Mouse (Mus musculus) common myeloid progenitor, adult 5-6 weeks (primary cell): ENCODE measurements around the gene Olfr1080. TPM values are rescaled to one million over a fixed set of nuclear protein-coding genes. Genes with fewer than 3 reads are reported as not detected.
"Not testable (repeated sequence)": the region's sequence is repeated elsewhere in the genome, so short reads cannot be mapped to it uniquely, and the experiment has no call there.

Experiments
- ATAC-seq: replicated peaks from 2 replicates; pipeline ENCODE4 v1.8.0; 2016; ENCODE audit warnings: low read depth, mild to moderate bottlenecking, moderate TSS enrichment, inconsistent platforms; ENCODE audit not compliant: poor library complexity, severe bottlenecking
- total RNA-seq: library from RNA; stranded (forward); fragments of 200-1000, 187-1606 nt; gene quantifications from 2 replicates; pipeline ENCODE4 v1.2.3, GENCODE M21; 2017

Olfr1080 gene
- not detected in 2 replicates for total RNA-seq

DNA sequence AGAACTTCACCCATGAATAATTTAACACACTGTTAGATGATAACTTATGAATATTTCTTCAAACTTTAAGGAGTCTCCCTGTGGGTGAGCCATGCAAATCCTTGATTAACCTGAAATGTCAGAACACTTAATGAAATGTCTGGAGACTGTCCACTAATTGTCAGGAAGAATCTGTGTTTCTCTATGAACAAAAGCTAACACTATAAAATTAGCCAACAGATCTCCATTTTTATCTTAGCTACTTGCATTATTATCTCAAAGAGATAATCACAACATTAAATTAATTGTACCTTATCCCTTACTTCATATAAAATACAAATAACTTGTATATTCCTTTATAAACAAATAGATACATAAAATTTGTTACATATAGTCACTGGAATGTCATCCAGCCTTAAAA is at the start of gene Olfr1080:
Olfr1080 (minus strand) TSS at position 101 of the 400 bp plus-strand sequence.
- not testable (repeated sequence) for ATAC-seq

DNA sequence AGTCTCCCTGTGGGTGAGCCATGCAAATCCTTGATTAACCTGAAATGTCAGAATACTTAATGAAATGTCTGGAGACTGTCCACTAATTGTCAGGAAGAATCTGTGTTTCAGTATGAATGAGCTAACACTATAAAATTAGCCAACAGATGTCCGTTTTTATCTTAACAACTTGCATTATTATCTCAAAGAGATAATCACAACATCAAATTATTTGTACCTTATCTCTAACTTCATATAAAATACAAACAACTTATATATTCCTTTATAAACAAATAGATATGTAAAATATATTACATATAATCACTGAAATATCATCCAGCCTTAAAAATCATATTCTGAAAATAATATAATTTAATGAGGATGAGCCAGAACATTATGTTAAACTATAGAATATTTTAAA is 40.8 kb upstream of the Olfr1080 start, which contains the start of gene Olfr1082:
Olfr1082 (minus strand) TSS at position 101 of the 400 bp plus-strand sequence.
- ATAC-seq, result not testable (repeated sequence)

DNA sequence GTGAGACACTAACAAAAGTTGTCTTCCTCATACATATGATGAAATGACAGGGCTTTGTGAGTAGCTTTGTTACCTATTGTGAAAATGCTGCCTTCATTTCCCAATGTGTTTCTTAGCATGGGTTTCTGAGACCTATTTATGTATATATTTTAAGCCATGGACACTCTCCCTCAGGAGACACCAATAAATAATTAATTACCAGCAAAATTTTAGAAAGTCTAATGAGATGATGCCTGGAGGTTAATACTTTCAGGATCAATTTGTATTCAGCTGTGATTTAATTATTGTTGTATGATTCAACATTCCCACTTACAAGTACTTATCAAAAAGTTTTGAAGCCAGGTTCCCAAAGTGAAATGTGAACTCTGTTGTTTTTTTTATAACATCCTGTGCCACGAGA is 15.7 kb downstream of the Olfr1080 start, which contains the start of gene Olfr1079:
Olfr1079 (minus strand) TSS at position 101 of the 400 bp plus-strand sequence.
- no peak for ATAC-seq

DNA sequence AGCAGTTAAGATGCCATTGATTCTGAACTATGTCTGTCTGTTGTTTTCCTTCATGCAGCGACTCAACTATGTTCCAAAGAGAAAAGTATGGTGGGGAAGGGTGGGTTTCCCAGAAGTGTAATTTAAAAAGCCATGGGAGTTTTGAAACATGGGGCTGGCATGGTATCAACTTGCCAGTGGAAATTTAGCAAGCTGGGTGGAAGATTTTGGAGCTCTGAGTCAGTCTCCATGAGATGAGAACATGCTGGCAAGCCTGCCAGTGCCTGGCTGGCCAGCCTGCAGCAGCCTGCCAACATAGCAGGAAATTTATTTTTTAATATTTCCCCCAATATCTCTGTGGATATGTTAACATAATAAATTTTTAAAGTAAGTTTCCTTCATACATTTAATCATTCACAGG is 27.0 kb downstream of the Olfr1080 start:
- ATAC-seq, result no peak

DNA sequence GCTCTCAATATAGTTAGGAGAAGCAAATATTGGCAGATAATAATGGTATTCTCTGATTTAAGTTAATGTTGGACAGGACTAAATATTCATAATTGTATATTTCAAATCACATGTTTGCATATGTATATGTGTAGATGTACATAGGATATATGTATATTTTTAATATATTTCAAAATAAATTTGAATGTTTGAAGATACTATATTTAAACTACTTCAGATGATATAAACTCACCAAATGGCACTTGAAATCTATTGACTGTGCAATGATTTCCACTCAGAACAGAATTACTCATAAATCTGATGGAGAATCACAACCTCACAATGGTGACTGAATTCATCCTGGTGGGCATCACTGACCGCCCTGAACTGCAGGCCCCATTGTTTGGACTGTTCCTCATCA is 49.9 kb downstream of the Olfr1080 start, which contains the start of gene Olfr1076:
Olfr1076 (plus strand) TSS at position 301 of the 400 bp plus-strand sequence.
- ATAC-seq, result no peak

Other genes with a start within 250 kb of the Olfr1080 start
- not detected in 2 replicates for gene Olfr1053, start 243.0 kb downstream of the Olfr1080 start, total RNA-seq
- not detected in 2 replicates for gene Olfr1054, start 222.8 kb downstream of the Olfr1080 start, total RNA-seq
- gene Olfr1055, start 208.0 kb downstream of the Olfr1080 start, total RNA-seq, result not detected in 2 replicates
- not detected in 2 replicates for gene Olfr1056, start 195.8 kb downstream of the Olfr1080 start, total RNA-seq
- not detected in 2 replicates for gene Olfr1057, start 179.8 kb downstream of the Olfr1080 start, total RNA-seq
- gene Olfr1058, start 169.7 kb downstream of the Olfr1080 start, total RNA-seq, result not detected in 2 replicates
- not detected in 2 replicates for gene Olfr1061, start 144.2 kb downstream of the Olfr1080 start, total RNA-seq
- not detected in 2 replicates for gene Olfr1062, start 131.5 kb downstream of the Olfr1080 start, total RNA-seq
- not detected in 2 replicates for gene Olfr1065, start 107.6 kb downstream of the Olfr1080 start, total RNA-seq
- gene Olfr1066, start 102.0 kb downstream of the Olfr1080 start, total RNA-seq, result not detected in 2 replicates
- gene Olfr228, start 70.8 kb downstream of the Olfr1080 start, total RNA-seq, result not detected in 2 replicates
- gene Olfr1076, start 49.8 kb downstream of the Olfr1080 start, total RNA-seq, result not detected in 2 replicates
- not detected in 2 replicates for gene Olfr1079, start 15.8 kb downstream of the Olfr1080 start, total RNA-seq
- gene Olfr1082, start 40.7 kb upstream of the Olfr1080 start, total RNA-seq, result not detected in 2 replicates
- not detected in 2 replicates for gene Olfr1084, start 81.5 kb upstream of the Olfr1080 start, total RNA-seq
- not detected in 2 replicates for gene Olfr1085, start 103.8 kb upstream of the Olfr1080 start, total RNA-seq
- not detected in 2 replicates for gene Olfr1086, start 121.9 kb upstream of the Olfr1080 start, total RNA-seq
- not detected in 2 replicates for gene Olfr1087, start 140.2 kb upstream of the Olfr1080 start, total RNA-seq
- not detected in 2 replicates for gene Olfr1089, start 175.5 kb upstream of the Olfr1080 start, total RNA-seq
- gene Olfr1090, start 200.8 kb upstream of the Olfr1080 start, total RNA-seq, result not detected in 2 replicates
- gene Olfr1093, start 224.2 kb upstream of the Olfr1080 start, total RNA-seq, result not detected in 2 replicates